Mouse (Mus musculus) neural tube, embryonic 13.5 days (tissue): ENCODE results near the gene Rbmxl2. TPM values are rescaled to one million over a fixed set of nuclear protein-coding genes. Genes with fewer than 3 reads are reported as not detected.

Experiments
- ATAC-seq: fragments of 200-750 bp; cut with Nextera tagmentation; 2 replicates; pipeline ENCODE4 v1.8.0; 2017; ENCODE audit warnings: low read depth, mild to moderate bottlenecking, moderate TSS enrichment, moderate library complexity
- H3K27ac ChIP-seq: fragments of 300-500 bp; sonication (generic); replicated peaks from 2 replicates; pipeline ENCODE4 v1.5.1; 2015; ENCODE audit warnings: moderate library complexity, mild to moderate bottlenecking, inconsistent platforms
- H3K27me3 ChIP-seq: fragments of 300-500 bp; sonication (generic); 2 replicates; pipeline ENCODE4 v1.6.1; 2015; ENCODE audit warnings: mild to moderate bottlenecking, inconsistent platforms
- H3K36me3 ChIP-seq: fragments of 300-500 bp; sonication (generic); 2 replicates; pipeline ENCODE4 v1.6.1; 2015; ENCODE audit warnings: mild to moderate bottlenecking, inconsistent platforms
- H3K4me1 ChIP-seq: fragments of 300-500 bp; sonication (generic); replicated peaks from 2 replicates; pipeline ENCODE4 v1.6.1; 2015; ENCODE audit warnings: inconsistent platforms
- H3K4me2 ChIP-seq: fragments of 300-500 bp; sonication (generic); 2 replicates; pipeline ENCODE4 v1.6.1; 2015; ENCODE audit warnings: inconsistent platforms, mild to moderate bottlenecking, moderate library complexity
- H3K4me3 ChIP-seq: fragments of 300-500 bp; sonication (generic); 2 replicates; pipeline ENCODE4 v1.5.1; 2015; ENCODE audit warnings: mild to moderate bottlenecking, inconsistent platforms
- H3K9ac ChIP-seq: fragments of 300-500 bp; sonication (generic); 2 replicates; pipeline ENCODE4 v1.6.1; 2015; ENCODE audit warnings: moderate library complexity, mild to moderate bottlenecking, inconsistent platforms
- H3K9me3 ChIP-seq: fragments of 300-500 bp; sonication (generic); 2 replicates; pipeline ENCODE4 v1.6.1; 2016; ENCODE audit warnings: inconsistent platforms
- WGBS: fragments of 180-500 bp; shearing (Covaris S2); methylation state at CpG from one replicate; pipeline ENCODE4 v1.1.7; 2015; 5-methylcytosine and 5-hydroxymethylcytosine counted together
- polyA plus RNA-seq: library from polyadenylated mRNA; unstranded; fragments of >200 nt; fragmentation: Nextera tagmentation; extraction: Ambion mirVana; gene quantifications from 2 replicates; pipeline ENCODE4 v1.2.1, GENCODE M21; 2015

Gene Rbmxl2
- polyA plus RNA-seq, 1 experiment from 2014 or later = not detected

- H3K4me2 ChIP-seq = no peak overlapping the region
- H3K4me1 ChIP-seq = no peaks in the 10 kb centered on the region
- no peak overlapping the region for H3K27ac ChIP-seq
- H3K36me3 ChIP-seq = no peaks in the 10 kb centered on the region
- no peak overlapping the region for H3K9ac ChIP-seq
- H3K9me3 ChIP-seq = no peaks in the 10 kb centered on the region
- H3K27me3 ChIP-seq = no peaks in the 10 kb centered on the region
- ATAC-seq = no peak
- H3K4me3 ChIP-seq = no peak overlapping the region
- WGBS = 90% methylated on average over 3 of the region's 3 CpGs
Measured at GRCm38 (mm10) chr7:107253355-107253754, 44.1 kb downstream of the Rbmxl2 start.

- Histone ChIP-seq H3K4me1 (no peaks in the 10 kb centered on the region), H3K9me3 (no peaks in the 10 kb centered on the region), H3K4me2 (no peak overlapping the region), H3K27ac (no peak overlapping the region), H3K9ac (no peak overlapping the region), H3K4me3 (no peak overlapping the region), H3K36me3 (no peaks in the 10 kb centered on the region), H3K27me3 (no peaks in the 10 kb centered on the region)
- ATAC-seq = no peak
- 82% methylated on average over 5 of the region's 5 CpGs for WGBS
Measured at GRCm38 (mm10) chr7:107259936-107260335, 50.7 kb downstream of the Rbmxl2 start.

Other genes starting within 250 kb of the Rbmxl2 start
- not detected in 2 replicates for gene Olfr6, start 245.5 kb upstream of the Rbmxl2 start, polyA plus RNA-seq
- not detected in 2 replicates for gene Olfr711, start 234.0 kb upstream of the Rbmxl2 start, polyA plus RNA-seq
- not detected in 2 replicates for gene Olfr2, start 203.4 kb upstream of the Rbmxl2 start, polyA plus RNA-seq
- not detected in 2 replicates for gene Olfr713, start 178.3 kb upstream of the Rbmxl2 start, polyA plus RNA-seq
- not detected in 2 replicates for gene Olfr714, start 138.5 kb upstream of the Rbmxl2 start, polyA plus RNA-seq
- not detected in 2 replicates for gene Olfr17, start 116.2 kb upstream of the Rbmxl2 start, polyA plus RNA-seq
- not detected in 2 replicates for gene Olfr715b, start 99.1 kb upstream of the Rbmxl2 start, polyA plus RNA-seq
- gene Olfr715, start 78.4 kb upstream of the Rbmxl2 start, polyA plus RNA-seq = not detected in 2 replicates
- gene Olfr716, start 71.1 kb upstream of the Rbmxl2 start, polyA plus RNA-seq = not detected in 2 replicates
- not detected in 2 replicates for gene Nlrp14, start 42.5 kb upstream of the Rbmxl2 start, polyA plus RNA-seq
- 7.3 and 7.7 TPM in 2 replicates for gene Syt9, start 161.3 kb downstream of the Rbmxl2 start, polyA plus RNA-seq